Mouse (Mus musculus): ENCODE data around the gene Mrap. TPM values are rescaled to one million over a fixed set of nuclear protein-coding genes. Genes with fewer than 3 reads are reported as not detected.
A peak's percentile ranks its signal among the peaks of the same experiment; 100 is the strongest.

Mrap gene
- total RNA-seq (2012; rRNA removed): 0.32 TPM in 1 of 2 replicates, not detected in the other

DNA sequence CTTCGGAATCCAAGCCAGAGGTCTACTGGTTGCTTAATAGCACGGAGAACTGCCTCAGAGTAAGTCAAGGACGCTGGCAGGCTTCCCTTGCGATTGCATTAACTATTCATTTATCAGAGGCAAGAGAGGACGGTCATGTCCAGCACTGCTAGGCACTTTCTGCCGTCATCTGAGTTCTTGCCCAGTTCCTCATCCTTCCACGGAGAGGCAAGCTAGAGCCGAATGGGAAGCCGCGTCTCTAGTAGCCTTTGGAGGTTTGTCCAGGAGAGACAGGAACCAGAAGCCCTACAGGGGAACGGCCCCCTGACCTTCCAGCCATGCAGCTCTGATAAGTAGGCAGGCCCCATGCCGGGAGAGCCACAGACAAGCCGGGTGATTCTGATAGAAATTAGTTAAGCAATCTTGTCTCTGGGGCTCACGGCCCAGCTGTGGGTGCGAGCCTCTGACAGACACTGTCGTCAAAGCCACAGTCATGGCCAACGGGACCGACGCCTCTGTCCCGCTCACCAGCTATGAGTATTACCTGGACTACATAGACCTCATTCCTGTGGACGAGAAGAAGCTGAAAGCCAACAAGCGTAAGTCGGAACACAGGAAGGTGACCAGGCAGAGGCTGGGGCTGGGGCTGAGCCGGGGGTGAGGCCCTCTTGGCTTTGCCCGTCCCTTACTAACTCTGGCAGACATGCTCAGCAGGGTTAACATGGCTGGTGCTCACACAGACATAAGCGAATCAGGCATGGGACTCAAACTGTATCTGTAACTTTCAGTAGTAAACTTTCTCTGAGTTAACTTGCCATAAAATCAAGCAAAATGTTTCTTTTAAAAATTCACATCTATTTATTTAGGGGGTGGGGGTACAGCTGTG is at the start of gene Mrap:
Gene Mrap, plus strand, starts transcription at position 116 of the 865 bp plus-strand sequence.
- DNase-seq (ENCODE audit: low read depth, low spot score): no peak
- Histone ChIP-seq H3K36me3 (ENCODE audit: control insufficient read depth, insufficient read depth, low read length, poor library complexity, severe bottlenecking) (no peaks in the 10 kb centered on the region), H3K27ac (ENCODE audit: insufficient read depth, low read depth, low read length, poor library complexity, severe bottlenecking) (no peak within 1 kb of the TSS), H3K4me1 (ENCODE audit: control insufficient read depth in 2 of 2, insufficient read depth in 2 of 2, low read length in 2 of 2, poor library complexity in 1 of 2) (peaks cover 1 to 8% of the 10 kb centered on the region in 2 experiments; a peak in 1 of 4 replicates), H3K9ac (ENCODE audit: insufficient read depth, low read depth, low read length, poor library complexity, severe bottlenecking) (no peak within 1 kb of the TSS), H3K9me3 (ENCODE audit: control insufficient read depth, insufficient read depth, low read depth, low read length) (no peaks in the 10 kb centered on the region), H3K4me3 (ENCODE audit: insufficient read depth in 1 of 2, low read depth in 1 of 2, low read length in 2 of 2, poor library complexity in 1 of 2, severe bottlenecking in 1 of 2) (peak within 1 kb of the TSS in 1 of 2 experiments; percentile 4; a peak in 1 of 4 replicates)
- no peak for TF ChIP-seq CHD2 (IDR thresholded peaks at IDR 0.05; ENCODE audit: low read depth, low read length)
- TF ChIP-seq HCFC1 (IDR thresholded peaks at IDR 0.05; ENCODE audit: borderline replicate concordance, insufficient read depth, low read length): no peak
- no peak for TF ChIP-seq ZNF384 (IDR thresholded peaks at IDR 0.05; ENCODE audit: low read depth, low read length)
- no peak for TF ChIP-seq MAFK (IDR thresholded peaks at IDR 0.05; ENCODE audit: insufficient read depth, low read depth, low read length)
- no peak for TF ChIP-seq ZC3H11A (IDR thresholded peaks at IDR 0.05; ENCODE audit: borderline replicate concordance, low read depth, low read length)
- in situ Hi-C loops (cut with MboI; ENCODE audit: low sequenced_read_pairs in 2 of 2, unreplicated experiment in 2 of 2): no loop called here

DNA sequence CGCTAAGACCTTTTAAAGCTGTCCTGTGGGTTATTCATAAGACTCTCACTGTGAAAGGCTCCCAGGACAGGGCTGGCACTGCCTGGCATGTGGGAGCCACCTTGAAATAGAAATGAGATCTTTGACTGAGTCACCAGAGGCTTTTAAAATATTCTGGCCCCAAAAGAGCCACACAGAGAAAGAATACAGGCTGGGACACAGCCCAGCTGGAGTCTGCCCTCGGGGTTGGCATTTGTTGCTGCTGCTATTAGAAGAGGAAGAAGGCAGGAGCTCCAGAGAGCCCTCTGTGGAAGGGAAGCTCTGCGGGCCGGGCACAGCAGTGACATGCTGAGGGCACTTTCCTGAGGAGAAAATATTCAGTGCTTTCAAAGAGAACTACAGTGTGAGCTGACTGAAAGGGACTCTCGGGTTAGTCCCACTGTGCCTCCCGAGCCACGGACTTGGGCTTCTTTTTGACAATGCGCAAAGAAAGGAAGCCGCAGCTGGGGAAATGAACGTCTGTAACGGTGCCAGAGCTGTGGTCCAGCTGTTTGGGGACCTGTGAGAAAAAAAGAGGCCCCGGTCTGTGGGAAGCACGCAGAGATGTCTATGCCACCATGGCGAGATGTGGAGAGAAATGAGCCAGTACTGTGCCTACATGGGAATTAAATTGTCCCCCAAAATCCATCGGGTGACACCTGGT is 45.2 kb upstream of the Mrap start:
- TF ChIP-seq HCFC1 (IDR thresholded peaks at IDR 0.05; ENCODE audit: borderline replicate concordance, insufficient read depth, low read length): no peak
- no peak for TF ChIP-seq ZNF384 (IDR thresholded peaks at IDR 0.05; ENCODE audit: low read depth, low read length)
- TF ChIP-seq MAFK (IDR thresholded peaks at IDR 0.05; ENCODE audit: insufficient read depth, low read depth, low read length): no peak
- TF ChIP-seq CHD2 (IDR thresholded peaks at IDR 0.05; ENCODE audit: low read depth, low read length): no peak
- no peak for TF ChIP-seq ZC3H11A (IDR thresholded peaks at IDR 0.05; ENCODE audit: borderline replicate concordance, low read depth, low read length)
- H3K4me3 ChIP-seq (ENCODE audit: insufficient read depth in 1 of 2, low read depth in 1 of 2, low read length in 2 of 2, poor library complexity in 1 of 2, severe bottlenecking in 1 of 2): peak overlapping the region; percentile 18 to 52; a peak in 3 of 4 replicates
- in situ Hi-C loops (cut with MboI; ENCODE audit: low sequenced_read_pairs in 2 of 2, unreplicated experiment in 2 of 2): no loop called here

DNA sequence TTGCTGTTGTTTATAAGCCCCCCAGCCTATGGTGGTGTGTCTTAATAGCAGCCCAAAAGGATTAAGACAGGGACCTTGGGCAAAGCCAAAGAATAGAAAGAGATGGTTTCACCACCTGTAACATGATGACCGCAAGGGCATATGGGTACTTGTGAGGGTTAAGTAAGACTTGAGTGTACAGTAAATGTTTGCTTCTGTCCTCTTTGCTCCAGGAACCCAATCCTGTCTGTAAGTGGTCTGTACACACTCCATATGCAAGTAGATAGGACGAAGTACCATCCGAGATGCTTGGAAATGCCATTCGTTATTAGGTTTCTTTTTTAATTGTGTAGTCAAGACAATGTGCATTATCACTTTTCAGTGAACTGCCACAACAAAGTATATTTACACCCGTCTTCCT is 44.4 kb upstream of the Mrap start:
- Histone ChIP-seq H3K4me1 (ENCODE audit: control insufficient read depth in 2 of 2, insufficient read depth in 2 of 2, low read length in 2 of 2, poor library complexity in 1 of 2) (no peaks in the 10 kb centered on the region), H3K36me3 (ENCODE audit: control insufficient read depth, insufficient read depth, low read length, poor library complexity, severe bottlenecking) (no peaks in the 10 kb centered on the region), H3K9me3 (ENCODE audit: control insufficient read depth, insufficient read depth, low read depth, low read length) (no peaks in the 10 kb centered on the region), H3K27ac (ENCODE audit: insufficient read depth, low read depth, low read length, poor library complexity, severe bottlenecking) (no peak overlapping the region), H3K9ac (ENCODE audit: insufficient read depth, low read depth, low read length, poor library complexity, severe bottlenecking) (no peak overlapping the region), H3K4me3 (ENCODE audit: insufficient read depth in 1 of 2, low read depth in 1 of 2, low read length in 2 of 2, poor library complexity in 1 of 2, severe bottlenecking in 1 of 2) (peak overlapping the region in 1 of 2 experiments; percentile 52; a peak in 1 of 4 replicates)
- in situ Hi-C loops (cut with MboI; ENCODE audit: low sequenced_read_pairs in 2 of 2, unreplicated experiment in 2 of 2): no loop called here
- TF ChIP-seq HCFC1 (IDR thresholded peaks at IDR 0.05; ENCODE audit: borderline replicate concordance, insufficient read depth, low read length) (no peak), MAFK (IDR thresholded peaks at IDR 0.05; ENCODE audit: insufficient read depth, low read depth, low read length) (no peak), CHD2 (IDR thresholded peaks at IDR 0.05; ENCODE audit: low read depth, low read length) (no peak), ZNF384 (IDR thresholded peaks at IDR 0.05; ENCODE audit: low read depth, low read length) (no peak), ZC3H11A (IDR thresholded peaks at IDR 0.05; ENCODE audit: borderline replicate concordance, low read depth, low read length) (no peak)
- no peak for DNase-seq (ENCODE audit: low read depth, low spot score)

More for the DNA sequence above, 45.2 kb upstream of the Mrap start:
- H3K9ac ChIP-seq (ENCODE audit: insufficient read depth, low read depth, low read length, poor library complexity, severe bottlenecking): peak overlapping the region; percentile 31; the same call in 1 of the 2 replicates
- DNase-seq (ENCODE audit: low read depth, low spot score): no peak
- H3K4me1 ChIP-seq (ENCODE audit: control insufficient read depth in 2 of 2, insufficient read depth in 2 of 2, low read length in 2 of 2, poor library complexity in 1 of 2): no peaks in the 10 kb centered on the region
- no peaks in the 10 kb centered on the region for H3K9me3 ChIP-seq (ENCODE audit: control insufficient read depth, insufficient read depth, low read depth, low read length)
- H3K36me3 ChIP-seq (ENCODE audit: control insufficient read depth, insufficient read depth, low read length, poor library complexity, severe bottlenecking): no peaks in the 10 kb centered on the region
- no peak overlapping the region for H3K27ac ChIP-seq (ENCODE audit: insufficient read depth, low read depth, low read length, poor library complexity, severe bottlenecking)

DNA sequence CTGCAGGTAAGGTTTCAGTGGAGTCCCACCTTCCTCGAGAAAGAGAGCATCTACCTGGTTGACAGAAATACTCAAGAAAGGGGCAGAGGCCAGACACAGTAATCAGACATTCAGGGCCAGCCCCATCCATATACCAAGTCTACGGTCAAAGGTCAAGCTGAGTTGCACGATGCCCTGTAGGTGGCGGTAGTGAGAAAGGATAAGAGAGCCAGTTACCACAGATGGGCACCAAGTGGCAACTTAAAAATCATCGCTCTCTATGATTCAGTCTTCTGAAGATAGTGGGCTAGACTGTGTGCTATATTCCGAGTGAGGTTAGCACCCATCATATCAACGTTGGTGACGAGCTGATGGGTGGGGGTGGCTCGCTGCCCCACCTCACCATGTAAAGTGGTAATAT is 43.3 kb upstream of the Mrap start:
- in situ Hi-C loops (cut with MboI; ENCODE audit: low sequenced_read_pairs in 2 of 2, unreplicated experiment in 2 of 2): no loop called here
- H3K27ac ChIP-seq (ENCODE audit: insufficient read depth, low read depth, low read length, poor library complexity, severe bottlenecking): no peak overlapping the region
- H3K36me3 ChIP-seq (ENCODE audit: control insufficient read depth, insufficient read depth, low read length, poor library complexity, severe bottlenecking): no peaks in the 10 kb centered on the region
- no peak for TF ChIP-seq ZNF384 (IDR thresholded peaks at IDR 0.05; ENCODE audit: low read depth, low read length)
- TF ChIP-seq MAFK (IDR thresholded peaks at IDR 0.05; ENCODE audit: insufficient read depth, low read depth, low read length): no peak
- no peak for TF ChIP-seq CHD2 (IDR thresholded peaks at IDR 0.05; ENCODE audit: low read depth, low read length)
- TF ChIP-seq HCFC1 (IDR thresholded peaks at IDR 0.05; ENCODE audit: borderline replicate concordance, insufficient read depth, low read length): 0 out of 2 replicates have a peak, but pooled peaks have one; percentile 23
- peak; percentile 62 for TF ChIP-seq ZC3H11A (IDR thresholded peaks at IDR 0.05; ENCODE audit: borderline replicate concordance, low read depth, low read length)
- H3K9ac ChIP-seq (ENCODE audit: insufficient read depth, low read depth, low read length, poor library complexity, severe bottlenecking): no peak overlapping the region
- H3K4me3 ChIP-seq (ENCODE audit: insufficient read depth in 1 of 2, low read depth in 1 of 2, low read length in 2 of 2, poor library complexity in 1 of 2, severe bottlenecking in 1 of 2): no peak overlapping the region
- DNase-seq (ENCODE audit: low read depth, low spot score): peak; percentile 93
- H3K9me3 ChIP-seq (ENCODE audit: control insufficient read depth, insufficient read depth, low read depth, low read length): no peaks in the 10 kb centered on the region
- H3K4me1 ChIP-seq (ENCODE audit: control insufficient read depth in 2 of 2, insufficient read depth in 2 of 2, low read length in 2 of 2, poor library complexity in 1 of 2): no peaks in the 10 kb centered on the region
